Mouse (Mus musculus) adrenal gland, postnatal 10 days (tissue): Measurements from ENCODE around the gene Cldn19. TPM values are rescaled to one million over a fixed set of nuclear protein-coding genes. Genes with fewer than 3 reads are reported as not detected.

Experiments
- DNase-seq: peaks from one replicate; pipeline ENCODE4 v3.0.0; 2021; ENCODE audit warnings: mixed read lengths
- long read RNA-seq, 2 experiments: library from polyadenylated mRNA; stranded (forward); transcript quantifications; one replicate each; pipeline ENCODE4 v2.0.0; 2021
- total RNA-seq, 2 experiments: library from RNA; stranded (reverse); gene quantifications; 2 replicates each; pipeline ENCODE4 v1.2.3; 2021

Gene Cldn19
- total RNA-seq = under 1 TPM; 0.54 to 0.64 TPM
- long read RNA-seq, experiment 1 = 0 reads
- long read RNA-seq, experiment 2 = 0 reads

- DNase-seq = no peak
Observed at GRCm38 (mm10) chr4:119255351-119255750, at the start of gene Cldn19. Cldn19 (plus strand) TSS chr4:119255414.

GRCm38 (mm10) chr4:119216667-119217066 lies 38.5 kb upstream of the Cldn19 start:
- no peak for DNase-seq

DNA sequence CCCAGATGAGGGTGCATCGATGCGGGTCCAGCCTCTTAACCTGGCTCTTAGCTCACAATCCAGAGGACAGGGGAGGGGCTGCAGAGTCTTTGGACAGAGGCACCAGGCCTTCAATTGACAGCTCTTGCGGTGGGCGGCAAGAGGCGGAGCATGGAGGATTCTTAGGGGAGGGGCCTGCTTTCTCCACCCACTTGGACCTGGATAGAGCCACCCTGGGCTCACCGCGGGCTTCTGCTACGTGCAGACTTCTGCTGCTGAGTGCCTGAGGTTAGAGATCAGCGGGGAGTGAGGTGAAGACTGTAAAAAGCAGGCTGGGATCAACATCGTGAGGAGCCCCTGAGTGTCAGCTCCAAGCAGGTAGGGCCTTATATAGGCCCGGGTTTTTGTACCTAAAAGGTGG lies 37.0 kb upstream of the Cldn19 start, which contains the start of gene Tmem269:
Gene Tmem269, minus strand, starts transcription at position 49 of the 400 bp plus-strand sequence.
- DNase-seq = no peak

GRCm38 (mm10) chr4:119223696-119224095 lies 31.5 kb upstream of the Cldn19 start:
- DNase-seq = peak; percentile 52

- no peak for DNase-seq
Observed at GRCm38 (mm10) chr4:119224534-119224933, 30.7 kb upstream of the Cldn19 start.

DNA sequence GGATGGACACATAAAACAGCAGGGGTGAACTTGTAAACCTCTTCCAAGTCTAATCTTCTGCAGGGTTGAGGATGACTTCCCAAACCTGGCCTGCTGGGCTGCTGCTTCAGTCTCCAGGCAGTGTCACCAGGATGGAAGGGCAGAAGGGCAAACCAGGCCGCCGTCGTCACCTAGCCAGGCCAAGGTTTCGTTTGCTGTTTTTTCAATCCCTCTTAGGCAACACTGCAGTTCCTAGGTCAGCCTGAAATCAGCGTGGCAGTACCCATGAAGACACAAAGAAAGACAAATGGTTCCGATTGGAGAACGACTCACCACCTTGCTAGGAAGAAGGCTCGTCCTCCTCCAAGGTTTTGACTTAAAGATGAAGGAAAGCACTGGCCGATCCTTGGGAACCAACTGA lies 29.5 kb upstream of the Cldn19 start:
- no peak for DNase-seq

DNA sequence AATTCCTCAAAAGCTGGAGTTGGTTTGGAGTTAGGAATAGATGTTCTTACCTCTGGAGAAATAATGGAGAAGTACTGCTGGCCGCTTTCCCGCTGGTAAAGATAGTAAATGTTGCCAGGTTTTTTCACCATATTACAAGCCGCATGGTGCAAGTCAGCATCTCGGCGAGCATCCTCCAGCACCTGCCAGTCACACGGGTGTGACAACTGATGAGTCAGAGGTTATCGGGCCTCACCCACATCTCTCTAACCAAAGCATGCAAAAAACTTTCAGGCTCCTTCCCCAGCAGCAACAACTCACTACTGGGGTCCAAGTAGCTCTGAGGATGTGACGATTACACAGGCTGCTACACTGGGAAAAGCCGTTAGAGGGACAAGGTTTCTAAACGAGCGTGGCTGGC lies 28.5 kb upstream of the Cldn19 start:
- no peak for DNase-seq

DNA sequence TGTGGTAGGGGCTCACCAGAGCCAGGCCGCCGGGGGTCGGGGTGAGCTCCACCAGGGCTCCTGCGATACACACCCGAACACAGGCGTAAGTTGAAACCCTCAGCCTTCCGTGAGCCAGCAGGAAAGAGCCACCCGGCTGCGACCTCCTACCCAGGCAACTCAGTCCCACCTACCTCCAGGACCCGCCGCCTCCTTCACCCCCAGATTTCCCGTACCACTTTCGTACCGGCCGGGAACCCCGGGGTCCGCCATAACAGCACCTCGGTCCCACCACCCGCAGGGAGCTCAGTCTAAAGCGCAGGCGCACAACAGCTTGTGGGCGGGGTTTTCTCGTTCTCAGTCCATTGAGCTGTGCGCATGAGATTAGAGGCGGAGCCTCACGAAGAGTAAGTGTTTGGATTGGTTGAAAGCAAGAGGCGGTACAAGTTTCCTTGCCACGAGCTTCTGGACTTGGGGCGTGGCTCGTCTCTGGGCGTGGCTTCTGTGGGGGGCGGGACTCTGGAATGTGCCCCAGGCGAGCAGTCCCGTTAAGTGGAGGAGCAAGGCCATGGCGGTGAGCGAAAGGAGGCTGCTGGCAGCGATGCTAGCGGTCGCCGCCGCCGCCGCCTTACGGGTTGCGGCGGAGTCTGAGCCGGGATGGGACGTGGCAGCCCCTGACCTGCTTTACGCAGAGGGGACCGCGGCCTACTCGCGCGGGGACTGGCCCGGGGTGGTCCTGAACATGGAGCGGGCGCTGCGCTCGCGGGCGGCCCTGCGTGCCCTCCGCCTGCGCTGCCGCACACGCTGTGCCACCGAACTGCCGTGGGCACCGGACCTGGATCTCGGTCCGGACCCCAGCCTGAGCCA lies 22.6 kb upstream of the Cldn19 start, which contains the start of the genes AU022252 and P3h1:
Gene AU022252, minus strand, starts transcription at position 303 of the 846 bp plus-strand sequence.
Gene P3h1, plus strand, starts transcription at position 506 of the 846 bp plus-strand sequence.
- DNase-seq = peak; percentile 98

- DNase-seq = peak; percentile 65
Observed at GRCm38 (mm10) chr4:119233256-119233901, 21.8 kb upstream of the Cldn19 start.

GRCm38 (mm10) chr4:119234348-119234747 lies 20.9 kb upstream of the Cldn19 start:
- no peak for DNase-seq

DNA sequence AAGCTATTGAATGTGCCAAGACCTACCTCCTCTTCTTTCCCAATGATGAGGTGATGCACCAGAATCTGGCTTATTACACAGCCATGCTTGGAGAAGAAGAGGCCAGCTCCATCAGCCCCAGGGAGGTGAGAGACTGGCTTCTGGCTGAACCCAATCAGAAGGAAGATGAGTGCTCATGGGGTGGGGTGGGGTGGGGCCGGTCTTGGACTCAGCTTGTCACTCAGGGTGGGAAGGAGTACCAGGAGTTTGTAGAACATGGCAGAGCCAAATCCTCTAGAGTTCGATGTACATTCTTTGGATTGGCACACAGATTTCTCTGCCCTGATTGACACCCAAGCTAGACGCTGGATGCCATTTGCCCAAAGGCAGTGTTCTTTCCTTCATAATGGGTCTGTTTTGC lies 16.6 kb upstream of the Cldn19 start:
- no peak for DNase-seq

- DNase-seq = peak; percentile 35
Observed at GRCm38 (mm10) chr4:119239181-119239682, 16.0 kb upstream of the Cldn19 start.

GRCm38 (mm10) chr4:119241664-119242063 lies 13.6 kb upstream of the Cldn19 start:
- DNase-seq = peak; percentile 38

DNA sequence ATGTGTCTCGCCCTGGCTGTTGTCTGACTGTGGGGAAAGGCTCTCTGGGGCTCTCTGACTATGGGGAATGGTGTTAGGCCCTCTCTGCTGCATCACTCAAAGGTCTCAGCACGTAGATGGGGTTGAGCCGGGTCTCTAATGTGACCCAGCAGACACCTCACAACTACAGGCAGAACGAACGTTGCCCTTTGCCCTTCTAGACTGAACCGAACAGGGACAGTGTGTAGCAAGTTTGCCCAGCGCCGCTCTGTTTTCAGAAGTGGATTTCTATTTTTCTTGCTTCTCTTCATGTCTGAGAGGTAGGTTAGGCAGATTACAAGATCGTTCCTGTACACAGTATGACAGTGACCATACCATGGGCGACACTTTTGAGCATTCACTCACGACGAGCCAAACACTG lies 12.6 kb upstream of the Cldn19 start:
- DNase-seq = no peak

- no peak for DNase-seq
Observed at GRCm38 (mm10) chr4:119244468-119245240, 10.6 kb upstream of the Cldn19 start.

- DNase-seq = peak; percentile 64
Observed at GRCm38 (mm10) chr4:119245556-119245955, 9.7 kb upstream of the Cldn19 start.

- no peak for DNase-seq
Observed at GRCm38 (mm10) chr4:119245961-119246360, 9.3 kb upstream of the Cldn19 start.

- DNase-seq = no peak
Observed at GRCm38 (mm10) chr4:119246688-119247225, 8.5 kb upstream of the Cldn19 start.

GRCm38 (mm10) chr4:119247462-119248235 lies 7.6 kb upstream of the Cldn19 start:
- DNase-seq = peak; percentile 89

GRCm38 (mm10) chr4:119248407-119248965 lies 6.7 kb upstream of the Cldn19 start:
- no peak for DNase-seq
